Mouse (Mus musculus) neural tube, embryonic 15.5 days (tissue): Measurements from ENCODE around the gene Rxfp4. TPM values are rescaled to one million over a fixed set of nuclear protein-coding genes. Genes with fewer than 3 reads are reported as not detected.

Experiments
- ATAC-seq: fragments of 200-750 bp; cut with Nextera tagmentation; 2 replicates; pipeline ENCODE4 v1.8.0; 2017; ENCODE audit warnings: mild to moderate bottlenecking, moderate TSS enrichment, moderate library complexity; ENCODE audit not compliant: low FRiP score
- H3K27ac ChIP-seq: fragments of 300-500 bp; sonication (generic); replicated peaks from 2 replicates; pipeline ENCODE4 v1.5.1; 2015; ENCODE audit warnings: mild to moderate bottlenecking, inconsistent platforms
- H3K27me3 ChIP-seq: fragments of 300-500 bp; sonication (generic); replicated peaks from 2 replicates; pipeline ENCODE4 v1.6.1; 2015; ENCODE audit warnings: inconsistent platforms
- H3K36me3 ChIP-seq: fragments of 300-500 bp; sonication (generic); 2 replicates; pipeline ENCODE4 v1.6.1; 2015; ENCODE audit warnings: inconsistent platforms
- H3K4me1 ChIP-seq: fragments of 300-500 bp; sonication (generic); 2 replicates; pipeline ENCODE4 v1.6.1; 2015; ENCODE audit warnings: inconsistent platforms
- H3K4me2 ChIP-seq: fragments of 300-500 bp; sonication (generic); 2 replicates; pipeline ENCODE4 v1.6.1; 2015; ENCODE audit warnings: inconsistent platforms, mild to moderate bottlenecking, moderate library complexity
- H3K4me3 ChIP-seq: fragments of 300-500 bp; sonication (generic); replicated peaks from 2 replicates; pipeline ENCODE4 v1.5.1; 2015; ENCODE audit warnings: mild to moderate bottlenecking, inconsistent platforms
- H3K9ac ChIP-seq: fragments of 300-500 bp; sonication (generic); replicated peaks from 2 replicates; pipeline ENCODE4 v1.6.1; 2015; ENCODE audit warnings: mild to moderate bottlenecking, inconsistent platforms
- H3K9me3 ChIP-seq: fragments of 300-500 bp; sonication (generic); replicated peaks from 2 replicates; pipeline ENCODE4 v1.6.1; 2016; ENCODE audit warnings: inconsistent platforms
- WGBS: fragments of 180-500 bp; shearing (Covaris S2); methylation state at CpG from one replicate; pipeline ENCODE4 v1.1.7; 2015; ENCODE audit warnings: mixed read lengths; 5-methylcytosine and 5-hydroxymethylcytosine counted together
- polyA plus RNA-seq: library from polyadenylated mRNA; unstranded; fragments of >200 nt; fragmentation: Nextera tagmentation; extraction: Ambion mirVana; gene quantifications from 2 replicates; pipeline ENCODE4 v1.2.1, GENCODE M21; 2015

Gene Rxfp4
- polyA plus RNA-seq, 1 experiment from 2014 or later: not detected

- no peak overlapping the region for H3K4me2 ChIP-seq
- no peak overlapping the region for H3K27ac ChIP-seq
- H3K9ac ChIP-seq: no peak overlapping the region; the same call in 1 of the 2 replicates
- H3K4me3 ChIP-seq: no peak overlapping the region
- H3K27me3 ChIP-seq: no peaks in the 10 kb centered on the region
- no peak for ATAC-seq
- 69% methylated on average over 4 of the region's 4 CpGs for WGBS
- H3K4me1 ChIP-seq: peaks cover 7% of the 10 kb centered on the region
- no peaks in the 10 kb centered on the region for H3K36me3 ChIP-seq
- H3K9me3 ChIP-seq: no peaks in the 10 kb centered on the region
Observed at GRCm38 (mm10) chr3:88602466-88602865, 50.5 kb downstream of the Rxfp4 start.

Other genes with a start within 250 kb of the Rxfp4 start
- 25.8 and 52.7 TPM in 2 replicates for gene Pmf1, start 242.8 kb downstream of the Rxfp4 start, polyA plus RNA-seq
- 33.6 and 36.4 TPM in 2 replicates for gene Slc25a44, start 228.0 kb downstream of the Rxfp4 start, polyA plus RNA-seq
- 28.2 and 28.8 TPM in 2 replicates for gene Sema4a, start 192.0 kb downstream of the Rxfp4 start, polyA plus RNA-seq
- 70.3 and 78.7 TPM in 2 replicates for gene Lmna, start 143.2 kb downstream of the Rxfp4 start, polyA plus RNA-seq
- gene Mex3a, start 120.7 kb downstream of the Rxfp4 start, polyA plus RNA-seq: 18.6 and 19.2 TPM in 2 replicates
- 0.29 and 4.1 TPM in 2 replicates for gene Rab25, start 104.8 kb downstream of the Rxfp4 start, polyA plus RNA-seq
- 189 and 193 TPM in 2 replicates for gene Lamtor2, start 100.1 kb downstream of the Rxfp4 start, polyA plus RNA-seq
- 39.2 and 40.1 TPM in 2 replicates for gene Ubqln4, start 99.4 kb downstream of the Rxfp4 start, polyA plus RNA-seq
- gene Ssr2, start 77.3 kb downstream of the Rxfp4 start, polyA plus RNA-seq: 157 and 175 TPM in 2 replicates
- 97.4 and 104 TPM in 2 replicates for gene Arhgef2, start 47.2 kb downstream of the Rxfp4 start, polyA plus RNA-seq
- 85.9 and 87.4 TPM in 2 replicates for gene Khdc4, start 32.7 kb upstream of the Rxfp4 start, polyA plus RNA-seq
- gene Rit1, start 63.7 kb upstream of the Rxfp4 start, polyA plus RNA-seq: 58.7 and 67.5 TPM in 2 replicates
- 207 and 237 TPM in 2 replicates for gene Syt11, start 122.0 kb upstream of the Rxfp4 start, polyA plus RNA-seq
- 11.8 and 12.3 TPM in 2 replicates for gene Gon4l, start 182.1 kb upstream of the Rxfp4 start, polyA plus RNA-seq